Mouse (Mus musculus): ENCODE results near the gene Hyal1.

DNA sequence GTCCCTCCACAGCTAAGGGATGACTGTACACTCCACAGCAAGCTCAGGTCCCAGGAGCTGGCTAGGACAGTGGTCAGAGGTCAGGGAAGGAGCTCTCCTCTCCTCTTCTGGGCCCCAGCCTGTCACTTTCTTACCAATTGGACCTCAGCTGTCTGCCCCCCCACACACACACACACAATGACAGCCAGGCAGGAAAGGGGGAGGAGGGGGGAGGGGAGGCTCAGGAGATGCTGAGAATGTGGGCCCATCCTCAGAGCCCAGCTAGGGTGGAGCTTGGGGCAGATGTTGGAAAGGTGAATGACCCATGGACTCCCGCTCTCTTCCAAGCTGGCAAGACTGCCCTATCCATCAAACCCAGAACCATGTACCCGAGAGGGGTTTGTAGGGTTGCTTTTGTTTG lies 30.3 kb downstream of the Hyal1 start:
- TF ChIP-seq CTCF (conservative IDR thresholded peaks at IDR 0.05 in 1 of 2, IDR thresholded peaks at IDR 0.05 in 1 of 2; ENCODE audit: low read depth in 2 of 2, low read length in 2 of 2) (no peak), ZNF384 (IDR thresholded peaks at IDR 0.05; ENCODE audit: low read depth, low read length) (no peak)
